Mouse (Mus musculus): ENCODE measurements around the gene Zfp207.
"Not testable (repeated sequence)": the region's sequence is repeated elsewhere in the genome, so short reads cannot be mapped to it uniquely, and the experiment has no call there.

Gene Zfp207

GRCm38 (mm10) chr11:80383019-80383625, at the start of gene Zfp207:
Gene Zfp207 (plus strand): TSS chr11:80383279.
- DNase-seq (ENCODE audit: low spot score): peak; percentile 99

GRCm38 (mm10) chr11:80335609-80336350, 47.3 kb upstream of the Zfp207 start:
- DNase-seq (ENCODE audit: low spot score): no peak

- DNase-seq (ENCODE audit: low spot score): no peak
Observed at GRCm38 (mm10) chr11:80336351-80336730, 46.7 kb upstream of the Zfp207 start.

- DNase-seq (ENCODE audit: low spot score): no peak
Observed at GRCm38 (mm10) chr11:80342482-80342881, 40.6 kb upstream of the Zfp207 start.

- DNase-seq (ENCODE audit: low spot score): peak; percentile 88
Observed at GRCm38 (mm10) chr11:80351832-80352430, 31.1 kb upstream of the Zfp207 start.

DNA sequence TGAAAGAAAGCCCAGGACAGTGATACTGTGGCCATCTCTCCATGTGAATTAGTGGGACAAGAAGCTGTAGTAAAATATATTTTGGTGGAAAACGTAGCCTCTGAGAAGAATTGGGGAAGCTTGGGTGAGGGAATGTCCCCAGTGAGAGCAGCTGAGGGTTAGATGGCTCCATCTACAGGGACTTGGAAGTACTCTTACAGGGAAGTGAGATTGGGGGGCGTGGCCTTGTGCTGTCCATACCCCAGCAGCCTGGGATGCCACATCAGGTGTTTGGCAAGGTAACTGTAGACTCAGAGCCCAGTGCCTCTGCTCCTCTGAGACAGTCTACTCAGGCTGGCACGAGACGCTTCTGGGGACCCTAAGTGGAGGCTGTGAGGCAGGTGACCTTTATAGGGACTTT, 28.2 kb upstream of the Zfp207 start:
- DNase-seq (ENCODE audit: low spot score): no peak

DNA sequence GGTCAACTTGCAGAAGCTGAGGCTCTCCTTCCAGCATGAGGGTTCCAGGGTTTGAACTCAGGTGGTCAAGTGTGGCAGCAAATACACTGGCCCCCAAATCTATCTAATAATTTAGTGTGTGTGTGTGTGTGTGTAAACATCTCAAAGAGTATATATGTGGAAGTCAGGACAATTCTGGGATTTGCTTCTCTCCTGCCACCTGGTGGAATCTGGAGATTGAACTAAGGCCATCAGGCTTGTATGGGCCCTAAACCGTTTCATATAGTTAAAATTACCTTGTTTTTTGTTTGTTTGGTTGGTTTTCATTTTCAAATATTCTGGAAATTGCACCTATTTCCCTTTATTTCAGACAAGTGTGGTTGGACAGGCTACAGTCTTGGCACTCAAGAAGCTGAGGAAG, 14.1 kb upstream of the Zfp207 start:
- no peak for DNase-seq (ENCODE audit: low spot score)

- DNase-seq (ENCODE audit: low spot score): no peak
Observed at GRCm38 (mm10) chr11:80376651-80377050, 6.4 kb upstream of the Zfp207 start.

DNA sequence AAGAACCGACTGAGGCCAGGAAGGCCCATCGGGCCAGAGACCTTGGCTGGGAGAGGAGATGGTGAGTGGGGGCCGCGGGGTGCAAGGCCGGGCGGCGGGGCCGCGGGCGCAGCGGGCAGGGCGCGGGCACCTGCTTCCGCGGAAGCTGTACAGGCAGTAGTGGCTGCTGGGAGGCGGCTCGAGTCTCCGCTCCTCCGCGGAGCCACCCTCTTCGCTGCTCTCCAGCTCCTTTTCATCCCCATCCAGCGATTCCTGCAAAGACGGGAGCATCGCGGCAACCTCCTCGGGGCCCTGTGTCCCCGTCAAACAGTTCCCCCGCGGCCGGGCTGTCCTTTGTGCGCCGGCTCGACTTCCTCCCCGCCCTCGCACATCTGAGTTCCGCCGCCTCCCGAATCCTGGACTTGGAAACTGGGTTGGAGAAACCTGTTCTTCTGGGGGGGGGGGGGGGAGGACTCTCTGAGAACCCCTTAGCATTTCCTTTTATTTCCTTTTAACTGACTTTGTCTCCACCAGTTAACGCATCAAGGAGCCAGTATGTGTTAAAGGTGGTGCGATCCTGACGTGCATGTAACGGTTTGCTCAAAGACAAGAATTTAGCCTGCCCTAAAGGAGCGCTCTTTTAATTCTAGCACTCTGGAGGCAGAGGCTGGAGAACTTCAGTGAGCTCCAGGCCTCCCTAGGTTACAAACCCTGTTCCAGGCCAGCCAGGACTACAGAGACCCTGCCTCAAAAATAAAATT, 5.2 kb upstream of the Zfp207 start, which contains the start of gene 5730455P16Rik:
TSS of gene 5730455P16Rik (minus strand) at position 323 of the 740 bp plus-strand sequence.
- peak; percentile 77 for DNase-seq (ENCODE audit: low spot score)

DNA sequence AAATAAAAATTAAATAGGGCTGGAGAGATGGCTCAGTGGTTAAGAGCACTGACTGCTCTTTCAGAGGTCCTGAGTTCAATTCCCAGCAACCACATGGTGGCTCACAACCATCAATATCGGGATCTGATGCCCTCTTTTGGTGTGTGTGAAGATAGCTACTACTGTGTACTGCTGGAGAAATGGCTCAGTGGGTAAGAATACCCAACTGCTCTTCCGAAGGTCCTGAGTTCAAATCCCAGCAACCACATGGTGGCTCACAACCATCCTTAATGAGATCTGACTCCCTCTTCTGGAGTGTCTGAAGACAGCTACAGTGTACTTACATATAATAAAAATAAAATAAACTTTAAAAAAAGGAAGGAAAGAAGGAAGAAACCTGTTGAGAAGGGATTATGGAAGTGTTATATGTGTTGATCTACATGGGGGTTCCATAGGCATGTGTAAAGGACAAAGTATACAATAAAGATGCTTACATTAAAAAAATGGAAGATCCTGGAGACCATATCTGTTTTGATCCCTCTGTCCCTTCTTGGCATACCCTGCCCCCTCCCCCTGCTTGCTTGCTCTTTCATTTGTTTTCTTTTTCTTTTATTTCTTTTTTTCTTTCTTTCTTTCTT, 4.5 kb upstream of the Zfp207 start:
- not testable (repeated sequence) for DNase-seq (ENCODE audit: low spot score)

DNA sequence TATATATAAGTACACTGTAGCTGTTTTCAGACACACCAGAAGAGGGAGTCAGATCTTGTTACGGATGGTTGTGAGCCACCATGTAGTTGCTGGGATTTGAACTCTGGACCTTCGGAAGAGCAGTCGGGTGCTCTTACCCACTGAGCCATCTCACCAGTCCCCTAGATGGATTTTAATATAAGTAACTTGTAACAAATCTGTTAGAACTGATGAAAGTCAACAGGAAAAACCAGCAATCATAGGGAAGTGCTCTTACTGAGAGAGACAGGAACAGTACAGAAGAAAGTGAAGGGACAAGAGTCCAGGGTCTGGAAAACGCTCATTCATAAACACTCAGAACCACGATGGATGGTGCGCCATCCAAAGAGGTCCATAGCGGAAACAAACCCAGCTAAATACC, 3.9 kb upstream of the Zfp207 start:
- not testable (repeated sequence) for DNase-seq (ENCODE audit: low spot score)

DNA sequence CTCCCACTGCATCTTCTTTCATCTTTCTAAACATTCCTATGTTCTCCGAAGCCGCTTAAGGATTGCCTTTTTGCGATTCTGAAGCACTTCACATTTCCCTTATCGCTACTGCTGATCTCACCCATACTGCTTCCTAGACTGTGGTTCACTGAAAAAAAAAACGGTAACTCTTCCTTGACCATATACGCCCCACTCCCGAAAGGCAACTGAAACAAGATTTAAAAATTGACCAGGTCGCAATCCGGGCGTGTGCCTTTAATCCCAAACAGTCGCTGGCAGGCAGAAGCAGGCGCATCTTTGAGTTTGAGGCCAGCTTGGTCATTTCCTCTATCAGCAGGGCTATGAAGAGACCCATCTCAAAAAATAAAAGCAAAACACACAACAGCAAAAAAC, 457 bp upstream of the Zfp207 start:
- DNase-seq (ENCODE audit: low spot score): peak; percentile 23

DNA sequence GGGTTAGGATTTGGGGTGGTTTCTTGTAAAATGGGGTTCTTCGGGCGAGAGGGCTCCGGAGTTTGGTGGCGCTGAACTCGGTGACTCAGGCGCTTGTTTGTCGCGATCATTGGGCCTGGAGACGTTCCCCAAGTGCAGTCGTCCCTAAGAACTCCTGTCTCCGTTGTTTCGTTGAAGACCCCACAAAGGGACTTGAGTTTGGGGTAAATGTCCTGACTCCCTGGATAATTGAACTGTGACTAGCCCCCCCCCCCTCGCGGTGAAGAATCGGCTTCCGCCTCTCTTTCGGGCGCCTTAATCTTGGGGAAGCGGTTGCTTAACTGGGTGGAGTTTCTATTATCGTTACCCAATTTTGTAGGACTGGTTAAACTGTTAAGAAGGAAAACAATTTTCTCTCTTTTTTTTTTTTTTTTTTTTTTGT, 557 bp downstream of the Zfp207 start:
- DNase-seq (ENCODE audit: low spot score): peak; percentile 41

DNA sequence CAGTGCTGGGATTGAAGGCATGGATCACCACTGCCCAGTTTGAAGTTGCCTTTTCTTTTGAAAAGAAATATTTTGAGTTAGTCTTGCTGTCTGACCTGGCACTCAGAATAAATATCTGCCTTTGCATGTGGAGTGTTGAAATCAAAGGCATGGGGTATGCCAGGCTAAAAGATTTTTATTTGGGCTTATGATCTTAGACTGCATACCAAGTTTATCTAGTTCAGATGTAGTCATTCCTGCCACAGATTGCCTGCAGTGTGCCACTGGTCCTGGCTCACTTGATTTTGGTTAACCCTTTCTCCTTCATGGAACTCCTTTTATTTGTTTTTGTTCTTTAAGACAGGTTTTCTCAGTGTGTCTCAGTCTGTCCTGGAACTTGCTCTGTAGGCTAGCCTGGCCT, 1.4 kb downstream of the Zfp207 start:
- no peak for DNase-seq (ENCODE audit: low spot score)

- no peak for DNase-seq (ENCODE audit: low spot score)
Observed at GRCm38 (mm10) chr11:80385055-80385454, 2.0 kb downstream of the Zfp207 start.

DNA sequence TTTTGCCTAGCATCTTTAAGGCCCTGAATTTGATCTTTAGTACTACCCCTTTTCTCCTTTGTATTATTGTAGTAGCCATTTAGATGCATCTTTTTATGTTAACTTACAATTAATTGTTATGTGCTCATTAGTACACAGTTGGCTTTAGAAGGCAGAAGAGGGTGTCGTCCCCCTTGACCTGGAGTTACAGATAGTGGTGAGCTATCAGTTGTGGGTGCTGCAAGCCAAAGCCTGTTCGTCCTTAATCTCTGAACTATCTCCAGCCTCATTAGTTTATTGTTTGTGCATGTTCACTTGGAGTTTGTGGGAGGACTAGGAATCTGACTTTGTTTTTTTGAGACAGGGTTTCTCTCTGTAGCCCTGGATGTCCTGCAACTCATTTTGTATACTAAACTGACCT, 3.7 kb downstream of the Zfp207 start:
- DNase-seq (ENCODE audit: low spot score): no peak

GRCm38 (mm10) chr11:80389885-80390284, 6.8 kb downstream of the Zfp207 start:
- no peak for DNase-seq (ENCODE audit: low spot score)

DNA sequence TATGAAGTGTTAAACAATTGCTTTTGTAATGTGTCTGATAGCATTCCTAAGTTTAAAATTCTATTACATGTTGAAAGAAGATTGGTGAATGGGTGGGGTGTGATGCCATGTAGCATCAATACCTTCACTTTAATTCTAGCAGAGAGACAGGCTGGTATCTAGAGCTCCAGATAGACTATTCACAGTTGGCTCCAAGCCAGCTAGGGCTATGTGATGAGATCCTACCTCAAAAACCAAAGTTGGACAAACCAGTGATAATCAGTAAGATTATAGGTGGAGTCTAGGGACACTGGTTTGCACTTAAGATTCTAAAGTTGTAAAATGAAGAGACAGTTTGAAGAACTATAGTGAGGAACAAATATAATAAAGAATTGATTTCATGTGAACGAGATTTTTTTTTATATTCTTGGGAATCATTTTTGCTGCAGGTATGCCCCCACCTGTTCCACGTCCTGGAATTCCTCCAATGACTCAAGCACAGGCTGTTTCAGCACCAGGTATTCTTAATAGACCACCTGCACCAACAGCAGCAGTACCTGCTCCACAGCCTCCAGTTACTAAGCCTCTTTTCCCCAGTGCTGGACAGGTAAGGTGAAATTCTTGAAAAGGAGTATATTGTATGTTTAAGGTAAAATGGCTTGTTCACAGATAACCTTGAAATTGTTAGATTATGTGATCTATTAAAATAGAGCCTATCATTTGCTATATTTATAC, 8.5 kb downstream of the Zfp207 start:
- no peak for DNase-seq (ENCODE audit: low spot score)

- DNase-seq (ENCODE audit: low spot score): no peak
Observed at GRCm38 (mm10) chr11:80395930-80396329, 12.9 kb downstream of the Zfp207 start.

- no peak for DNase-seq (ENCODE audit: low spot score)
Observed at GRCm38 (mm10) chr11:80396617-80397016, 13.5 kb downstream of the Zfp207 start.

GRCm38 (mm10) chr11:80407878-80408277, 24.8 kb downstream of the Zfp207 start:
- not testable (repeated sequence) for DNase-seq (ENCODE audit: low spot score)

Data from urinary bladder, postnatal 14 days (tissue).